Mouse (Mus musculus): ENCODE data around the gene Cep131.
A peak's percentile ranks its signal among the peaks of the same experiment; 100 is the strongest.

The Cep131 gene

GRCm38 (mm10) chr11:120086702-120087152 lies at the start of gene Cep131:
Cep131 (minus strand) TSS chr11:120086827.
- DNase-seq (ENCODE audit: low spot score in 2 of 2) = peak; percentile 93 to 95

DNA sequence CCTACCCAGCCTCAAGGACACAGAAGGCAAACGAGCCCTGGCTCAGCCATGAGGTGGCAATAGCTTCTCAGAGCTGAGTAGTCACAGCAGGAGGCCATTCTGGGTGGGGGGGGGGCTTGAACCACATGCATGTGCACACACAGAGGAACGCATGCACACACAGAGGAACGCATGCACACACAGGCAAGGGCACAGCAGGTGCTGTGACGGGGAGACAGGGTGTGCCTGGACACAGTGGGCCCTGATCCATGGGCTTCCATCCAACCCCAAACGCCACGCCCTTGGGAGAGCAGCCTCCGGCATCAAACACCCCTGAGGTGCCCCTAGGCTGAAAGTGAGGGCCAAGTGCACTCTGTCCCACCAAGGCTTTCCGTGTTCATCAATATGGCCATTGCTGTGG lies 49.6 kb upstream of the Cep131 start:
- no peak for DNase-seq (ENCODE audit: low spot score in 2 of 2)

DNA sequence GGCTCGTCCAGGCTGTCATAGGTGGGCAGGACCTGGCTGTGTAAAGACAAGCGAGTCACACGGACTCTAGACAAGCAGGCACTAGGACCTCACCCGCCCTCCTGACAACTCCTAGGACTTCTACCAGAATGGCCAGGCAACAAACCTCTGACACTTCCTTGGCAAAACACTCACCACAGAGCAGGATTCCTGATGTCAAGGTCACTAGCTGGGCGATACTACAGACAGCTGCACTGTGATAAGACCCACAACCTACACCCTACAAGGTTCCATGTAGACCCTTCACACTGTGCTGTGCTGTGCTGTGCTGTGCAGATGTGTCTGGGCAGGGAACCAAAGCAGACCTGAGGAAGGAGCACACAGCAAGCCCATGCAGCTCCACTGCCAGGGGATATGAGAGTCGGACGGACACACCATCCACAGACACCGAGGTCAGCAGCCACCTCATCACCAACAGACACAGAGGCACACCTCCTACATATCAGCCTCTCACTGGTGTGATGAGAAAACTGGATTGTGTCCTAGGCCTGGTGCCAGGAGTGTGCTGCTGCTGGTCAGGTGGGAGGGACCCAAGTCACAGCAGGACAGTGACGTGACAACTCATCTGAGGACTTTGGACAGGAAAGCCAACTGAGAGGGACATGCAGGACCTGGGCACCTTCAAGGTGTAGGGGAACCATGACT lies 48.4 kb upstream of the Cep131 start:
- DNase-seq (ENCODE audit: low spot score in 2 of 2) = no peak

DNA sequence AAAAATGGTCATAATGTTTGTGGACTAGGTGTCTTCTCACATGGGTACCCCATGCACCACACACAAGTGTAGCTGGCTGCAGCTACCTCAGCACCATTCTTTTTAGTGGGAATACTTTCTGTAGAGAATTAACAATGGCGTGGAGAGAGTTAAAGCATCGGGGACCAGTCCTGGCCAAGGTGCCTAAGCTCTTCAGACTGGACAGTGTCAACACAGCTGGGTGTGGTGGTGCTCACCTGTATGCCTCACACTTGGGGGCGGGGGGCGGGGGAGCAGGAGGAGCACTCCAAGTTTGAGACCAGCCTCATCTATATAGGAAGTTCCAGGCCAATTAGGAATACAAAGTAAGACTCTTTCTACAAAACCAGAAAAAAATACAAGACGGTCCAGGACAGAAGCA lies 47.5 kb upstream of the Cep131 start:
- DNase-seq (ENCODE audit: low spot score in 2 of 2) = no peak

GRCm38 (mm10) chr11:120129281-120129680 lies 42.7 kb upstream of the Cep131 start:
- no peak for DNase-seq (ENCODE audit: low spot score in 2 of 2)

DNA sequence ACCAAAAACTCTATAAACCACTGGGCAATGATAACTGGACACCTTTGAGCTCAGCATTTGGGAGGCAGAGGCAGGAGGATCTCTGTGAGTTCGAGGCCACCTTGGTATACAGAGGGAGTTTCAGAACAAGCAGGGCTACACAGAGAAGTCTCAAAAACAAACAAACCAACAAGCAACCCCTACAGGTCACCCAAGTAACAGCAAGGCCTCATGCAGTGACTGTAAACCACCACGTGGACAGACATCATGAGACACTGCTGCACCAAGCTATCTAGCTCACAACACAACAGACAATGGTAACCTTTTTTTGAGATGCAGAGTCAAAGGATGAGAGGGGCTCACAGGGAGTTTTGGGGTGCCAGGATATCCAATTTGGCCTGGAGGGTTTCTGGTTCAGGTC lies 40.2 kb upstream of the Cep131 start:
- DNase-seq (ENCODE audit: low spot score in 2 of 2) = no peak

DNA sequence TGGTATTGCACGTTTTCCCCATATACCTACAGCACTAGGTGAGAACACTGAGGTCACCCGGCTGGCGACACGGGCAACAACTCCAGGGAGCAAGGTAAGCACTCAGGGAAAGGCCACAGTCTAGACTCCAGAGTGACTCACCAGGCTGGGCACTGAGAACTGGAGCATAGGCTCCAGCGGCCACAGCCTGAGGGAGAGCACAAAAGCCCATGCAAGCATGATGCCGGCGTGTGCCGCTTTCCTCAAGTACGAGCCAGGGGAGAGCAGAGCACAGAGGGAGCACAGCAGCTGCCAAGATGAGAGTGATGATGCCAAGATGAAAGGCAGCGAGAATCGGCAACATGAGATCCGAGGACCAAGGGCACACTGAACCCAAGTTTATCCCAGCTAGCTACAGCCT lies 35.5 kb upstream of the Cep131 start:
- no peak for DNase-seq (ENCODE audit: low spot score in 2 of 2)

GRCm38 (mm10) chr11:120120642-120121420 lies 34.2 kb upstream of the Cep131 start:
- peak in 1 of 2 experiments; percentile 26 for DNase-seq (ENCODE audit: low spot score in 2 of 2)

- no peak for DNase-seq (ENCODE audit: low spot score in 2 of 2)
Observed at GRCm38 (mm10) chr11:120119936-120120541, 33.4 kb upstream of the Cep131 start.

GRCm38 (mm10) chr11:120119108-120119507 lies 32.5 kb upstream of the Cep131 start:
- no peak for DNase-seq (ENCODE audit: low spot score in 2 of 2)

DNA sequence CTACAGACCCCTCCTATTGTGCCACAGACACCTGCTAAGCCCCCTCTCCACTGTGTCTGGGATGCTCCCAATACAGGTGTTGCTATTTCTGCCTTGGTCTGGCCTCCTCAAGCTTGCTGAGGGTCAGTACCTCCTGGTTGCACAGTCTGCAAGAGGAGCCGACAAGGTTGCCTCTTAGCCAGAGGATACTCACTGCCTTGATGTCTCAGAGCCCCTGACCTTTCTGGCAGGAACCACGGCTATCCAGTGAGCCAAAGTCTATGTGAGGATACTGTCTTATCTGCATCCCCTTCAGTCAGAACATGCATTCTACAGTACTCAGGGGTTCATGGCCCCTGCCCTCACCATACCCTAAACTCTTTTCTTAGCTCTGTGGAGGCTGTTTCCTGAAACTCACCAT lies 31.0 kb upstream of the Cep131 start:
- no peak for DNase-seq (ENCODE audit: low spot score in 2 of 2)

- no peak for DNase-seq (ENCODE audit: low spot score in 2 of 2)
Observed at GRCm38 (mm10) chr11:120114488-120115215, 28.0 kb upstream of the Cep131 start.

- DNase-seq (ENCODE audit: low spot score in 2 of 2) = no peak
Observed at GRCm38 (mm10) chr11:120112136-120112535, 25.5 kb upstream of the Cep131 start.

DNA sequence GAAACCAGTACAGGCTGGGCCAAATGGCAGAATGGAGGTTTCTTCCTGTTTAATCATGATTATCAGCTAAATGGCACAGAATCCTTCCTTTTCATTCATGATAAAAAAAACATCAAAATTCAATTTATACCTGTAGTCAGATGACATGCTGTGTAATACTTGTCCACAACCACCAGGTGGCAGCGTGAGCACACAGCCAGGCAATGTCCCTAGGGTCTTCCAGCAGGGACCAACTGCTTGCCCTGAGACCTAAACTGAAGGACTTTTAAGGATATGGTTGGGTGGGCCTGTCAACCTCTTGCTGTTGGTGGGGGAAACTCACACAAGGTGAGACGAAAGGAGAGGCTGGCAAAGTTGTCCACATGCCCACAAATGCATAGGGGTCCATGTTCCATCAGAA lies 24.4 kb upstream of the Cep131 start:
- DNase-seq (ENCODE audit: low spot score in 2 of 2) = peak in 1 of 2 experiments; percentile 29

GRCm38 (mm10) chr11:120110554-120110953 lies 23.9 kb upstream of the Cep131 start:
- no peak for DNase-seq (ENCODE audit: low spot score in 2 of 2)

GRCm38 (mm10) chr11:120109558-120110210 lies 23.1 kb upstream of the Cep131 start:
- DNase-seq (ENCODE audit: low spot score in 2 of 2) = no peak

DNA sequence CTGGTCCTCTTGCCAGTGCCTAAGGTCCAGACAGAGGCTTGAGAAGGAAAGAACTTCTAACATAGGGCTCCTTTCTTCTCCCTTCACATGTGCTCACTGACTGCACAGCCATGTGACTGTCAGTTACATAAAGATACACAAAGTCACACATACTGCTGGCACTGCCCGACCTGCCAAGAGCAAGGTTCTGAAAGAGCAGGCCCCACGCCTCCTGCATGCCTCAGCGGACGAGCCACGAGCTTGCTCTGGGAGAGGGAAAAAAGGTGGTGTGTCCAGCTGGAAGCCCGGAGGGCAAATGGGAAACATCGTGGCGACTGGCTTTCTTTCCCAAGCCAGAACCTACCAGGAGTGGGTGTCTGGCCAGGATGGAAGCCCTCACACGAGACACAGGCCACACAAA lies 21.2 kb upstream of the Cep131 start:
- DNase-seq (ENCODE audit: low spot score in 2 of 2) = no peak

DNA sequence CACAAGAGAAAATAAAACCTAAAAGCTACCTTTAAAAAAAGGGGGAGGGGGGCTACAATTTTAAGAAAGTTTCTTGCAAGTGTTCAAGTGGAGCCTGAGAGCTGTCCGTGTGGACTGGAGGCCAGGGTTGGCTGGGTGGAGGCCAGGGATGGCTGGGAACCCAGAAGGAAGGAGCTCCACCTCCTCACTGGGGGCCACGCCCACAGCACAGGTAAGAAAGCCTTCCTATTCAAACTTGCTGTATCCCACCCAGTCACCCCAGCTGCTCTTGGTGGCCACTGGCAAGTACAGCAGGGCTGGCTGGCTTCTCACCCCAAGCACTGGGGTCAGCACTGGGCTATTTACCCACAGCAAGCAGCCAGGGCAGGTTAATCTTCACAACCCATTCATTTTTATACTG lies 20.4 kb upstream of the Cep131 start:
- DNase-seq (ENCODE audit: low spot score in 2 of 2) = no peak

GRCm38 (mm10) chr11:120103431-120103997 lies 16.9 kb upstream of the Cep131 start:
- DNase-seq (ENCODE audit: low spot score in 2 of 2) = no peak

GRCm38 (mm10) chr11:120101036-120101435 lies 14.4 kb upstream of the Cep131 start:
- peak; percentile 36 to 59 for DNase-seq (ENCODE audit: low spot score in 2 of 2)
